Mouse (Mus musculus): ENCODE results near the gene Gatad1.

DNA sequence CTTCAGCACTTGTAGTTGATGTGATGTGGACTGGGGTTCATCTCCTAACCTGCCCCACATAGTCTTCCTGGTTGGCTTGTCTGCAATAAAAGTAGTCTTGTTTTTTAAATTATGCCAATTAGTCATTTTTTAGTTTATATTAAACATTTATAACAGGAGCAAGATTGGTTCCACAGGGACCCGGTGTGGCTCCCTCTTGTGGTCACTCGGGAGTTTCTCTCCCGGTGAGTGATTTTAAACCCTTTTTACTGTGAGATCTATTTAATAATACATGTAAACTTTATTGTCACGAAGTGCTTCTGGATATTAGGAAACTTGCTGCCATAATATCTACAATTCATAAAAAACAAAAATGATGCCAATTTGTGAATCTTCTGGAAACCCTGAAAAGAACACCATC is 23.0 kb downstream of the Gatad1 start:
- TF ChIP-seq CTCF (IDR thresholded peaks at IDR 0.05; ENCODE audit: low read depth, low read length) (peak; percentile 46; the same call in 1 of the 2 replicates), POLR2AphosphoS5 (IDR thresholded peaks at IDR 0.05; ENCODE audit: insufficient replicate concordance, low read depth, low read length) (no peak), GATA1 (IDR thresholded peaks at IDR 0.05; ENCODE audit: borderline replicate concordance, low read length) (no peak), TAL1 (conservative IDR thresholded peaks at IDR 0.05; ENCODE audit: low read depth, low read length) (no peak), GATA2 (IDR thresholded peaks at IDR 0.05; ENCODE audit: borderline replicate concordance, low read depth, low read length) (no peak)
